Comparison of ENCODE assay signal across 9 mouse cellular contexts in the genomic region with DNA sequence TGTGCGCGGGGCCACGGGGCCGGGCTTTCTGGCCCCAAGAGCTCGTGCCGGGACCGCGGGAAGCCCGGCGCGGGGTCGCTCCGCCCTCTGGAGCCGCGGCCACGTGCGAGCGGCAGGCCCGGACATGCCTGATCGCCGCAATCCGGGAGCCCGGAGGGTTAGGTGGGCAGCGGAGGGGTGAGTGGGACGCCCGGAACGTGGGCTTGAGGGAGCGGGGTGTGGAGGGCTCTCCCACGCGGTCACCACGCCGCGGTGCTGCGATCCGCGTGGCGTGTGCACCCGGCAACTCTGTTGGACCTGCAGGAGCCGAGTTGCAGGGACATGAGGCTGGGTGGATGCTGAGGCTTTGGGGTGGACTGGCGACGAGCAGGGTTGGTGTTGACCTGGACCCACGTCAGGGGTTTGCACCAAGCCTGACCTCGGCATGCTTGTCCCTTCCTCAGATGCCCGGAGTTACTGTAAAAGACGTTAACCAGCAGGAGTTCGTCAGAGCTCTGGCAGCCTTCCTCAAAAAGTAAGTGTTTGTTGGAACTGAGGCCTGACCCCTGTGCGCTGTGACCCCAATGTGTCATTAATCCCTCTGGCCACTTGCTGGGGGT. TPM values are rescaled to one million over a fixed set of nuclear protein-coding genes. Genes with fewer than 3 reads are reported as not detected.
DNase-seq lines count a peak whose midpoint lies in the region; ATAC-seq lines count a peak whose summit lies in the region.
"Had no signal": no experiment of that assay in that cellular context is flagged by ENCODE, and none has a peak within 500 bp of the region (broad histone marks: within the 10 kb centered on the region; RNA-seq: fewer than 3 reads in every experiment).

No protein-coding gene starts in this region.

- H3K27ac ChIP-seq in midbrain, embryonic 15.5 days: peak overlapping the region; percentile 88

- peak overlapping the region; percentile 99 for H3K9ac ChIP-seq in midbrain, embryonic 15.5 days

- H3K4me1 ChIP-seq in midbrain, embryonic 15.5 days: peaks cover 23% of the 10 kb centered on the region

- peak overlapping the region; percentile 92 for H3K4me3 ChIP-seq in midbrain, embryonic 15.5 days

- no peak for DNase-seq in cerebellum, postnatal 4 days (ENCODE audit: low spot score in 2 of 2)
- peak; percentile 19 for DNase-seq in urinary bladder, postnatal 14 days (ENCODE audit: low spot score)
- no peak for DNase-seq in urinary bladder, adult 18-20 months (ENCODE audit: low spot score in 2 of 2)
- DNase-seq in kidney, postnatal 10 days: peak; percentile 67
- no peak for DNase-seq in layer of hippocampus, postnatal 10 days (ENCODE audit: low spot score in 2 of 2)
- no peak for DNase-seq in T-cell, adult 2 months (ENCODE audit: low spot score)

- peaks cover 18% of the 10 kb centered on the region for H3K36me3 ChIP-seq in midbrain, embryonic 15.5 days (replicated peaks)

- ATAC-seq in cerebellum, adult (ENCODE audit: insufficient number of reproducible peaks, low FRiP score, low TSS enrichment): peak; percentile 11; the same call in 1 of the 2 replicates
- ATAC-seq in midbrain, embryonic 15.5 days (replicated peaks): peak; percentile 16

- no peaks in the 10 kb centered on the region for H3K27me3 ChIP-seq in midbrain, embryonic 15.5 days (replicated peaks)

- H3K9me3 ChIP-seq in midbrain, embryonic 15.5 days: no peaks in the 10 kb centered on the region

- under 1% methylated on average over 47 of the region's 47 CpGs for WGBS in midbrain, embryonic 15.5 days

- H3K4me2 ChIP-seq in midbrain, embryonic 15.5 days: peak overlapping the region; percentile 81

RNA-seq across cellular contexts. Expression of gene Rps19, which starts 0.6 kb away (rescaled TPM):
- 1,081 and 1,108 TPM in 2 replicates for polyA plus RNA-seq in midbrain, embryonic 15.5 days (2015; fragmentation: Nextera tagmentation; extraction: Ambion mirVana)
- 100 to 1,000 TPM; 563 to 573 TPM for total RNA-seq in layer of hippocampus, postnatal 10 days (2021)

RNA-seq across cellular contexts. Expression of gene Cd79a, which starts 12.4 kb away (rescaled TPM):
- 0.42 and 0.49 TPM in 2 replicates for polyA plus RNA-seq in midbrain, embryonic 15.5 days (2015; fragmentation: Nextera tagmentation; extraction: Ambion mirVana)
- not detected for total RNA-seq in layer of hippocampus, postnatal 10 days (2021)

RNA-seq across cellular contexts. Expression of gene Dmrtc2, which starts 14.9 kb away (rescaled TPM):
- 0.13 and 0.41 TPM in 2 replicates for polyA plus RNA-seq in midbrain, embryonic 15.5 days (2015; fragmentation: Nextera tagmentation; extraction: Ambion mirVana)
- under 1 TPM in 1 of 2 experiments, not detected in 1; 0.27 TPM for total RNA-seq in layer of hippocampus, postnatal 10 days (2021)
- total RNA-seq: heart, postnatal 14 days had no signal

RNA-seq across cellular contexts. Expression of gene Lypd4, which starts 15.1 kb away (rescaled TPM):
- polyA plus RNA-seq in midbrain, embryonic 15.5 days (2015; fragmentation: Nextera tagmentation; extraction: Ambion mirVana): 0.13 TPM in 1 of 2 replicates, not detected in the other
- total RNA-seq in layer of hippocampus, postnatal 10 days (2021): not detected
- total RNA-seq: heart, postnatal 14 days had no signal

RNA-seq across cellular contexts. Expression of gene Arhgef1, which starts 17.9 kb away (rescaled TPM):
- 69.9 and 70.0 TPM in 2 replicates for polyA plus RNA-seq in midbrain, embryonic 15.5 days (2015; fragmentation: Nextera tagmentation; extraction: Ambion mirVana)
- 10 to 100 TPM; 83.0 to 97.9 TPM for total RNA-seq in layer of hippocampus, postnatal 10 days (2021)

Comparison
In these comparisons a context has a peak if more than half of its experiments do, and no peak if none do; other contexts are left out.
1. DNase-seq: peak in urinary bladder, postnatal 14 days (single experiment) and kidney, postnatal 10 days (single experiment); none in cerebellum, postnatal 4 days (0 of 2), urinary bladder, adult 18-20 months (0 of 2), layer of hippocampus, postnatal 10 days (0 of 2) and T-cell, adult 2 months (single experiment).